8 mouse cellular contexts compared by ENCODE assay signal in genomic region chr15:10714409-10715138, GRCm38 (mm10). TPM values are rescaled to one million over a fixed set of nuclear protein-coding genes. Genes with fewer than 3 reads are reported as not detected.
A peak's percentile ranks its signal among the peaks of the same experiment; 100 is the strongest.
DNase-seq lines count a peak whose midpoint lies in the region; ATAC-seq and TF ChIP-seq lines count a peak whose summit lies in the region.

TSS of gene Rai14 (minus strand) at chr15:10714624.

- H3K9ac ChIP-seq in embryonic facial prominence, embryonic 12.5 days: peak within 1 kb of the TSS; percentile 94
- H3K9ac ChIP-seq in liver, adult 2 months (ENCODE audit: low read depth, low read length): peak within 1 kb of the TSS; percentile 89
- peak within 1 kb of the TSS; percentile 70 for H3K9ac ChIP-seq in midbrain, postnatal 0 days (replicated peaks; ENCODE audit: low read length, poor library complexity, severe bottlenecking)
- H3K9ac ChIP-seq in stomach, postnatal 0 days (ENCODE audit: low read length): peak within 1 kb of the TSS; percentile 77

- H3K27me3 ChIP-seq in thymus, adult 2 months (ENCODE audit: control insufficient read depth, insufficient read depth, low read length): peaks cover 14% of the 10 kb centered on the region; the same call in 1 of the 2 replicates
- no peaks in the 10 kb centered on the region for H3K27me3 ChIP-seq in embryonic facial prominence, embryonic 12.5 days
- H3K27me3 ChIP-seq in kidney, adult 2 months (replicated peaks; ENCODE audit: control insufficient read depth, insufficient read depth, low read length): no peaks in the 10 kb centered on the region
- H3K27me3 ChIP-seq in liver, adult 2 months (ENCODE audit: control insufficient read depth, insufficient read depth, low read length): no peaks in the 10 kb centered on the region
- H3K27me3 ChIP-seq in midbrain, postnatal 0 days (ENCODE audit: insufficient read depth, low read length): no peaks in the 10 kb centered on the region; the same call in 1 of the 2 replicates
- H3K27me3 ChIP-seq in stomach, postnatal 0 days (ENCODE audit: control insufficient read depth, insufficient read depth, low read length): no peaks in the 10 kb centered on the region

- no peak for TF ChIP-seq CTCF in thymus, adult 2 months (IDR thresholded peaks at IDR 0.05; ENCODE audit: borderline replicate concordance, control insufficient read depth, extremely low read depth, insufficient read depth, low read length, poor library complexity)
- TF ChIP-seq CTCF in kidney, adult 2 months (conservative IDR thresholded peaks at IDR 0.05; ENCODE audit: insufficient read depth, insufficient read length, low read depth, low read length): no peak
- no peak for TF ChIP-seq CTCF in liver, adult 2 months (IDR thresholded peaks at IDR 0.05; ENCODE audit: low read depth, low read length)
- TF ChIP-seq CTCF in midbrain, postnatal 0 days (IDR thresholded peaks at IDR 0.05): no peak; the same call in none of the 2 replicates
- no peak; the same call in 1 of the 2 replicates for TF ChIP-seq CTCF in stomach, postnatal 0 days (IDR thresholded peaks at IDR 0.05; ENCODE audit: low read depth)

- no peak for TF ChIP-seq POLR2A in thymus, adult 2 months (IDR thresholded peaks at IDR 0.05; ENCODE audit: control insufficient read depth, extremely low read depth, insufficient read depth, low read length, poor library complexity)
- peak; percentile 23 for TF ChIP-seq POLR2A in kidney, adult 2 months (IDR thresholded peaks at IDR 0.05; ENCODE audit: low read depth, low read length)
- peak; percentile 73 for TF ChIP-seq POLR2A in liver, adult 2 months (IDR thresholded peaks at IDR 0.05; ENCODE audit: extremely low read depth, insufficient read depth, low read length)

- H3K4me2 ChIP-seq in embryonic facial prominence, embryonic 12.5 days (replicated peaks): peak within 1 kb of the TSS; percentile 67
- peak within 1 kb of the TSS; percentile 99 for H3K4me2 ChIP-seq in midbrain, postnatal 0 days (ENCODE audit: low read depth, low read length, poor library complexity, severe bottlenecking)
- peak within 1 kb of the TSS; percentile 92 for H3K4me2 ChIP-seq in stomach, postnatal 0 days (replicated peaks; ENCODE audit: low read depth)

- H3K9me3 ChIP-seq in embryonic facial prominence, embryonic 12.5 days: no peaks in the 10 kb centered on the region
- no peaks in the 10 kb centered on the region for H3K9me3 ChIP-seq in midbrain, postnatal 0 days (ENCODE audit: low read length)
- H3K9me3 ChIP-seq in stomach, postnatal 0 days (ENCODE audit: control insufficient read depth, low read length): 0 out of 2 replicates have a peak, but pooled peaks cover 3% of the 10 kb centered on the region

- ATAC-seq in embryonic facial prominence, embryonic 12.5 days (ENCODE audit: insufficient number of reproducible peaks, insufficient read depth, low FRiP score, low TSS enrichment): peak; percentile 69
- peak; percentile 58 for ATAC-seq in midbrain, postnatal 0 days (ENCODE audit: low FRiP score)
- peak; percentile 92 for ATAC-seq in stomach, postnatal 0 days (ENCODE audit: low FRiP score, low TSS enrichment)

- H3K79me2 ChIP-seq in liver, adult 2 months (ENCODE audit: control insufficient read depth, insufficient read depth, low read length): peaks cover 28% of the 10 kb centered on the region

- no peak for DNase-seq in thymus, adult 2 months
- no peak for DNase-seq in thymus, postnatal 0 days (ENCODE audit: low spot score)
- peak; percentile 64 for DNase-seq in heart, adult 8-10 months (ENCODE audit: low spot score)
- DNase-seq in kidney, adult 2 months: peak; percentile 95
- DNase-seq in liver, adult 2 months (ENCODE audit: extremely low read depth, low read depth, low spot score): peak; percentile 80
- no peak for DNase-seq in midbrain, postnatal 0 days (ENCODE audit: low spot score)
- DNase-seq in stomach, postnatal 0 days (ENCODE audit: low spot score): peak; percentile 89

- no peak for TF ChIP-seq EP300 in stomach, postnatal 0 days (optimal IDR thresholded peaks at IDR 0.05)

- WGBS in thymus, adult 2 months: 1% methylated on average over 51 of the region's 68 CpGs
- under 1% methylated on average over 58 of the region's 68 CpGs for WGBS in embryonic facial prominence, embryonic 12.5 days
- under 1% methylated on average over 60 of the region's 68 CpGs for WGBS in kidney, adult 2 months
- under 1% methylated on average over 62 of the region's 68 CpGs for WGBS in liver, adult 2 months
- WGBS in midbrain, postnatal 0 days: under 1% methylated on average over 51 of the region's 68 CpGs
- WGBS in stomach, postnatal 0 days: under 1% methylated on average over 54 of the region's 68 CpGs

- no peaks in the 10 kb centered on the region for H3K36me3 ChIP-seq in thymus, adult 2 months (ENCODE audit: control insufficient read depth, insufficient read depth, low read length)
- no peaks in the 10 kb centered on the region for H3K36me3 ChIP-seq in embryonic facial prominence, embryonic 12.5 days
- no peaks in the 10 kb centered on the region for H3K36me3 ChIP-seq in kidney, adult 2 months (ENCODE audit: control insufficient read depth, insufficient read depth, low read length)
- peaks cover 3% of the 10 kb centered on the region; the same call in 1 of the 2 replicates for H3K36me3 ChIP-seq in liver, adult 2 months (ENCODE audit: control insufficient read depth, insufficient read depth, low read length)
- H3K36me3 ChIP-seq in midbrain, postnatal 0 days (ENCODE audit: insufficient read depth, low read length): no peaks in the 10 kb centered on the region
- no peaks in the 10 kb centered on the region for H3K36me3 ChIP-seq in stomach, postnatal 0 days (ENCODE audit: control insufficient read depth, insufficient read depth, low read length)

- peak within 1 kb of the TSS; percentile 32 for H3K4me3 ChIP-seq in thymus, adult 2 months (ENCODE audit: control insufficient read depth, insufficient read depth, low read length)
- peak within 1 kb of the TSS; percentile 86 for H3K4me3 ChIP-seq in embryonic facial prominence, embryonic 12.5 days
- peak within 1 kb of the TSS; percentile 91 for H3K4me3 ChIP-seq in kidney, adult 2 months (ENCODE audit: insufficient read depth, low read depth, low read length)
- peak within 1 kb of the TSS; percentile 94 for H3K4me3 ChIP-seq in liver, adult 2 months (ENCODE audit: insufficient read depth, low read depth, low read length)
- peak within 1 kb of the TSS; percentile 78 for H3K4me3 ChIP-seq in midbrain, postnatal 0 days (ENCODE audit: low read depth, low read length)
- H3K4me3 ChIP-seq in stomach, postnatal 0 days (ENCODE audit: low read depth, low read length): peak within 1 kb of the TSS; percentile 76

- H3K4me1 ChIP-seq in thymus, adult 2 months (replicated peaks; ENCODE audit: control insufficient read depth, insufficient read depth, low read length): 0 out of 2 replicates have a peak, but pooled peaks cover 4% of the 10 kb centered on the region
- peaks cover 21% of the 10 kb centered on the region for H3K4me1 ChIP-seq in embryonic facial prominence, embryonic 12.5 days
- 0 out of 2 replicates have a peak, but pooled peaks cover 3% of the 10 kb centered on the region for H3K4me1 ChIP-seq in kidney, adult 2 months (ENCODE audit: control insufficient read depth, insufficient read depth, low read length)
- peaks cover 10% of the 10 kb centered on the region for H3K4me1 ChIP-seq in liver, adult 2 months (ENCODE audit: control insufficient read depth, insufficient read depth, low read length)
- 0 out of 2 replicates have a peak, but pooled peaks cover 2% of the 10 kb centered on the region for H3K4me1 ChIP-seq in midbrain, postnatal 0 days (ENCODE audit: insufficient read depth, low read length)
- H3K4me1 ChIP-seq in stomach, postnatal 0 days (replicated peaks; ENCODE audit: control insufficient read depth, insufficient read depth): no peaks in the 10 kb centered on the region

- H3K27ac ChIP-seq in thymus, adult 2 months (ENCODE audit: control insufficient read depth, insufficient read depth, low read length): no peak within 1 kb of the TSS
- peak within 1 kb of the TSS; percentile 90 for H3K27ac ChIP-seq in embryonic facial prominence, embryonic 12.5 days
- peak within 1 kb of the TSS; percentile 94 for H3K27ac ChIP-seq in kidney, adult 2 months (ENCODE audit: insufficient read depth, low read depth, low read length)
- H3K27ac ChIP-seq in liver, adult 2 months (replicated peaks; ENCODE audit: insufficient read depth, low read depth, low read length): peak within 1 kb of the TSS; percentile 96
- H3K27ac ChIP-seq in midbrain, postnatal 0 days (ENCODE audit: low read depth, low read length): 0 out of 2 replicates have a peak within 1 kb of the TSS, but pooled peaks have one; percentile 26
- peak within 1 kb of the TSS; percentile 77 for H3K27ac ChIP-seq in stomach, postnatal 0 days (replicated peaks)

RNA-seq across cellular contexts. Expression of gene Rai14, which starts in this region (rescaled TPM):
- polyA plus RNA-seq in thymus, adult 2 months (2012; rRNA removed): 1.3 and 1.6 TPM in 2 replicates
- 6.8 and 8.1 TPM in 2 replicates for polyA plus RNA-seq in thymus, postnatal 0 days (2015; fragmentation: Nextera tagmentation; extraction: Ambion mirVana)
- 85.6 and 89.7 TPM in 2 replicates for polyA plus RNA-seq in embryonic facial prominence, embryonic 12.5 days (2016; fragmentation: Nextera tagmentation; extraction: Ambion mirVana)
- 1 to 10 TPM; 3.3 to 4.1 (median 3.6) TPM for total RNA-seq in heart, adult 8-10 months (2022)
- polyA plus RNA-seq in kidney, adult 2 months (2012; rRNA removed): 7.2 and 8.9 TPM in 2 replicates
- total RNA-seq in liver, adult 2 months (2014; rRNA removed): 12.4 and 17.1 TPM in 2 replicates
- 3.4 and 3.5 TPM in 2 replicates for polyA plus RNA-seq in liver, adult 2 months (2012; rRNA removed)
- 9.0 TPM in 2 replicates for total RNA-seq in midbrain, postnatal 0 days (2014; rRNA removed)
- polyA plus RNA-seq in midbrain, postnatal 0 days (2015; fragmentation: Nextera tagmentation; extraction: Ambion mirVana): 2.7 and 4.3 TPM in 2 replicates
- polyA plus RNA-seq in stomach, postnatal 0 days (2015; fragmentation: Nextera tagmentation; extraction: Ambion mirVana): 8.0 and 8.7 TPM in 2 replicates

Comparison
In these comparisons a context has a peak if more than half of its experiments do, and no peak if none do; other contexts are left out.
1. DNase-seq: peak in heart, adult 8-10 months (single experiment), kidney, adult 2 months (single experiment), liver, adult 2 months (single experiment) and stomach, postnatal 0 days (single experiment); none in thymus, adult 2 months (single experiment), thymus, postnatal 0 days (single experiment) and midbrain, postnatal 0 days (single experiment).
2. H3K4me3 ChIP-seq: peak in every context shown above with its lines; median percentile 94 in liver, adult 2 months; 91 in kidney, adult 2 months; 86 in embryonic facial prominence, embryonic 12.5 days; 78 in midbrain, postnatal 0 days; 76 in stomach, postnatal 0 days; 32 in thymus, adult 2 months.
3. Peak in every context shown above with its lines, with median percentiles within 50 percentile points of each other: ATAC-seq, H3K4me2 ChIP-seq and H3K9ac ChIP-seq.